Mouse (Mus musculus) hindbrain, embryonic 16.5 days (tissue): ENCODE measurements around the gene Cul1. TPM values are rescaled to one million over a fixed set of nuclear protein-coding genes. Genes with fewer than 3 reads are reported as not detected.
A peak's percentile ranks its signal among the peaks of the same experiment; 100 is the strongest.
"Not testable (repeated sequence)": the region's sequence is repeated elsewhere in the genome, so short reads cannot be mapped to it uniquely, and the experiment has no call there.

Source experiments
- ATAC-seq: fragments of 200-750 bp; cut with Nextera tagmentation; 2 replicates; pipeline ENCODE4 v1.8.0; 2017; ENCODE audit warnings: moderate TSS enrichment, moderate library complexity
- H3K27ac ChIP-seq: fragments of 300-500 bp; sonication (generic); 2 replicates; pipeline ENCODE4 v1.5.1; 2014; ENCODE audit warnings: low read depth, mild to moderate bottlenecking, control low read depth, low read length, moderate library complexity
- H3K27me3 ChIP-seq: fragments of 300-500 bp; sonication (generic); replicated peaks from 2 replicates; pipeline ENCODE4 v1.6.1; 2014; ENCODE audit warnings: low read length; ENCODE audit not compliant: control insufficient read depth, insufficient read depth
- H3K36me3 ChIP-seq: fragments of 300-500 bp; sonication (generic); 2 replicates; pipeline ENCODE4 v1.6.1; 2014; ENCODE audit warnings: mild to moderate bottlenecking, low read length, moderate library complexity, mixed read lengths; ENCODE audit not compliant: control insufficient read depth, insufficient read depth
- H3K4me1 ChIP-seq: fragments of 300-500 bp; sonication (generic); 2 replicates; pipeline ENCODE4 v1.6.1; 2014; ENCODE audit warnings: low read depth, low read length; ENCODE audit not compliant: control insufficient read depth, insufficient read depth
- H3K4me2 ChIP-seq: fragments of 300-500 bp; sonication (generic); 2 replicates; pipeline ENCODE4 v1.6.1; 2014; ENCODE audit warnings: mild to moderate bottlenecking, low read length, control low read depth, moderate library complexity
- H3K4me3 ChIP-seq: fragments of 300-500 bp; sonication (generic); 2 replicates; pipeline ENCODE4 v1.5.1; 2014; ENCODE audit warnings: mild to moderate bottlenecking, low read length, control low read depth, moderate library complexity
- H3K9ac ChIP-seq: fragments of 300-500 bp; sonication (generic); 2 replicates; pipeline ENCODE4 v1.6.1; 2014; ENCODE audit warnings: low read depth, mild to moderate bottlenecking, control low read depth, low read length, moderate library complexity
- H3K9me3 ChIP-seq: fragments of 300-500 bp; sonication (generic); 2 replicates; pipeline ENCODE4 v1.6.1; 2014; ENCODE audit warnings: mild to moderate bottlenecking, low read length, moderate library complexity; ENCODE audit not compliant: control insufficient read depth
- WGBS: fragments of 180-500 bp; shearing (Covaris S2); extraction: QIAGEN DNeasy Blood & Tissue Kit; methylation state at CpG from one replicate; pipeline ENCODE4 v1.1.7; 2014; 5-methylcytosine and 5-hydroxymethylcytosine counted together
- polyA plus RNA-seq: library from polyadenylated mRNA; unstranded; fragments of >200 nt; fragmentation: Nextera tagmentation; extraction: Ambion mirVana; gene quantifications from 2 replicates; pipeline ENCODE4 v1.2.1, GENCODE M21; 2015

Cul1 gene
- 118 and 121 TPM in 2 replicates for polyA plus RNA-seq

DNA sequence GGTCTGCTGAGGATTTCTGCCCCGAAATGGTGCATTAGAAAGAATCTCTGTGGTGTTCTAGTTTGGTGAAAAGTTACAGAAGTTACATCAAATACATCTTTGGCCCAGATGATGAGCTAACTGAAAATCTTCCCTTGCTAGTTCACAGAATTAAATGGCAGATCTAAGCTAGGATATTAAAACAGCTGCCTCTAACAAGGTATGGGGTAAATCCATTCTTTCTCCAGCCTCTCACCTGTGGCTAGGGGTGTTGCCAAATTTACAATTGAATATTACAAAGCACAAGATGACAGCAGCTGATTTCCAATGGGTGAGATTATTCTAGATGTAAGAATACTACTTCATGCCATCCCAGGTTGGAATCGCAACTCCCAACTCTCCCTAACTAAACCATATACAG lies at the start of gene Cul1:
TSS of gene Cul1 (plus strand) at position 301 of the 400 bp plus-strand sequence.
- no peak for ATAC-seq
- 39% methylated on average over 2 of the region's 2 CpGs for WGBS
- H3K4me2 ChIP-seq, result peak within 1 kb of the TSS; percentile 92

DNA sequence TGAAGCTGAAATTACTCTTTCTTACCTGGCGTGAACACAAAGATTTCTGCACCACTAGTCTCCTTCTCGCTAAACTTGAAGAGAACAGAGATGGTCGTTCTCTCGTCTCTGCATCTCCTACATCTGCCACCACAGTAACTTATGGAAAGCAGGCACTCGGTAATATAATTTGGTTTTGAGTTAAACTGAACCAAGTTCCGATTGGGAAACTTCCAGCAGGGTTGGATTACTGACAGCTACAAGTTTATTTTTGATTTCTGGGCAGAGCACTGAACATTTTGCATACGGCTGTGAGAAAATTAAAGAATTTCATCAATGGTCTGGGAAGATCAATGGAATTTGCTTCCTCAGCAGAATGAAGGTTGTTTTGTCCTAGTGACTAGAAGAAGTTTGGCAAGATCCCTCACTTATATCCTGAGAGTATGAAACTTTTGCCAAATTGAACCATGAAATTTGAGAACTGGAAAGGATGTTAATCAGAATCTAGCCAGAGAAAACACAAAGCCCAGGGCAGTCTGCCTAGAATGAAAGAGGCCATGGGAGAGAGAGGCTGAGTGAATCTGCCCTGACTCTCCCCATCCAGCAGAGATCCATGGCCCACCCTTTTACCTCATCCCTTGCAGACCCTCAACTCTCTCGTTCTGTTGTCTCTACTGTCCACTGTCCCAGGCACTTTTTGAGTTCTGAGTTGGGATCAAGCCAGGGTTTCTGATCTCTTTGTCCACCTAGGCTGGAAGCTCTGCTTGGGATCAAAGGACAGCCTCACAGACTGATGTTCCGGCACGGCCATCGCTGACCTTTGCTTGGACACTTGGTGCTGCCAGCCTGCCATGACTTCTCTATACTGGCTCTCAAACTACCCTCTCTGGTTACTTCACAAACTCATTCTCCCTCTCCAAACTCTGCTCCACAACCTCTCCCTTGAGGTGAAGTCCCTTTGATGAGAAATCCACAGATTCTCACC lies 48.5 kb upstream of the Cul1 start:
- no peak for ATAC-seq
- no peaks in the 10 kb centered on the region for H3K9me3 ChIP-seq
- H3K36me3 ChIP-seq, result no peaks in the 10 kb centered on the region
- no peaks in the 10 kb centered on the region for H3K4me1 ChIP-seq
- H3K27ac ChIP-seq, result no peak overlapping the region
- H3K27me3 ChIP-seq, result no peaks in the 10 kb centered on the region
- no peak overlapping the region for H3K4me3 ChIP-seq
- no peak overlapping the region for H3K9ac ChIP-seq
- H3K4me2 ChIP-seq, result no peak overlapping the region
- WGBS, result 80% methylated on average over 11 of the region's 11 CpGs

More for the DNA sequence above, at the start of gene Cul1:
- H3K36me3 ChIP-seq, result no peaks in the 10 kb centered on the region
- H3K9me3 ChIP-seq, result no peaks in the 10 kb centered on the region
- peak within 1 kb of the TSS; percentile 100 for H3K9ac ChIP-seq
- peaks cover 15% of the 10 kb centered on the region for H3K4me1 ChIP-seq
- no peaks in the 10 kb centered on the region for H3K27me3 ChIP-seq
- H3K4me3 ChIP-seq, result peak within 1 kb of the TSS; percentile 99
- H3K27ac ChIP-seq, result peak within 1 kb of the TSS; percentile 98

DNA sequence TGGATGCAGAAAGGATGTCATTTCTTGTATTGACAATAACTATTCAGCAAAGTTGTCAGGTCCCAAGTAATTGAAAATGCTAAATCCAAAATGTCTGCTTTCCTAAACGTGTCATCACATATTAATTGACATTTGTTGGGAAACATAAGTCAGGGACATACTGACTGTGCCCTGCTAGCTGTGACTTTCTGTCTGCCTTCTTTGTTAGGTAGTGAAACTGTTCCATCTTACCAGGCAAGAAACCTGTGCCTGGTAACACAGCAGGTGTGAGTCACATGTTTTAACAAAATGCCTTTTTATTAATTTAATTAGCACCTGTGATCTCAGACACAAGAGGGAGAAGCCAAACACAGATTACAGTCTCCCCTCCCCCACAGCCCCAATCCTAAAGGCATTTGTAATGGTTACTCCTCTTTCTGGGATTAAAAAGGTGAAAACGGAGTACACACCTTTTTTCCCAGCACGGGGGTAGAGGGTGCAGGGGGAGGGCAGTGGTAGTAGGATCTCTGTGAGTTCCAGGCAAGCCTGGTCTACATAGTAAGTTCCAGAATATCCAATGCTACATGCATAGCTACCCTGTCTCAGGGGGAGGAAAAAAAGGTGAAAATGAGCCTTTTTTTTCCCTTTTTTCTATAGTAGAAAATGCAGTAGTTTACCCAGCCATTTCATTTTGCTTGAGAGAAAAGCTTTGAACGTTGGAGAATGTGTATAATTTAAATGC lies 40.2 kb upstream of the Cul1 start:
- H3K4me2 ChIP-seq, result no peak overlapping the region
- 50% methylated on average over 4 of the region's 4 CpGs for WGBS
- no peaks in the 10 kb centered on the region for H3K36me3 ChIP-seq
- no peak for ATAC-seq
- H3K27ac ChIP-seq, result no peak overlapping the region
- no peaks in the 10 kb centered on the region for H3K9me3 ChIP-seq
- H3K9ac ChIP-seq, result no peak overlapping the region
- no peaks in the 10 kb centered on the region for H3K27me3 ChIP-seq
- H3K4me1 ChIP-seq, result no peaks in the 10 kb centered on the region
- H3K4me3 ChIP-seq, result no peak overlapping the region

DNA sequence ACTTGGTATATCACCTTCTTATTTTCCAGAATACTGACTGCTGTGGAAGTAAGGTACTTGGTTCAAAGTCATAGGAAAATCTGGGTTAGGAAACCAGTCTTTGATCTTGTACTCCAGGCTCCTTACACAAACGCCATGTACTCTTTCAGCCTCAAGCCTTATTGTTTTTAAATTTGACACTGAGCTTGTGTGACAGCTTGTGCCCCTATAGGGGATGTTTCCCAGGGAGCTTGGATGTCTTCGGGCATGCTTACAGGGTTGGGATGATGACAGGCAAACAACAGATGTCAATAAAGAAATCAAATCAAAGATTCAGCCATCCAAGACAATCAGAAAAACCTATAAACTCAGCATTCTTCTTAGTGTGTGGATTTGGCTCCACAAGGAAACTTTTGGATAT lies 39.5 kb upstream of the Cul1 start:
- no peak for ATAC-seq
- 41% methylated on average over 2 of the region's 2 CpGs for WGBS
- Histone ChIP-seq H3K36me3 (no peaks in the 10 kb centered on the region), H3K27me3 (no peaks in the 10 kb centered on the region), H3K9me3 (no peaks in the 10 kb centered on the region), H3K9ac (no peak overlapping the region), H3K4me1 (no peaks in the 10 kb centered on the region), H3K27ac (no peak overlapping the region), H3K4me2 (no peak overlapping the region), H3K4me3 (no peak overlapping the region)

DNA sequence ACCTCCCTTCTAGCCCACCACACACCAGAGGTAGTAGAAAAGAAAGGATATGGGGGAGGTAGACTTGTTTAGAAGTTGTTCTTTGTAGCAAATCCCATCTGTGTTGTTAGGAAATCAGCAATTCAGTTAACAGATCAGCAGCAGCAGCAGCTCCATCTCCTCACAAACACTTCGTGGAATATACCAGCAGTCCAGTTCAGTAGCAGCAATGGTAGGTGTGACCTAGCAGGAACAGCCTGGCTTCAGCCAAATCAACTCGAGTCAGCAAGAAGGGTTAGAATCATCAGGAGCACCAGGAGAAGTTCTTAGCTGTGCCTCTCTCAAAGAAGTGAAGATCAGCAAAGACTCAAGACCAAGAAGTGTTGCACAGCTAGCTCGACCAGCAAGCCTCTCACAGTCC lies 34.5 kb upstream of the Cul1 start:
- 80% methylated on average over 3 of the region's 3 CpGs for WGBS
- ATAC-seq, result no peak
- H3K4me2 ChIP-seq, result no peak overlapping the region

DNA sequence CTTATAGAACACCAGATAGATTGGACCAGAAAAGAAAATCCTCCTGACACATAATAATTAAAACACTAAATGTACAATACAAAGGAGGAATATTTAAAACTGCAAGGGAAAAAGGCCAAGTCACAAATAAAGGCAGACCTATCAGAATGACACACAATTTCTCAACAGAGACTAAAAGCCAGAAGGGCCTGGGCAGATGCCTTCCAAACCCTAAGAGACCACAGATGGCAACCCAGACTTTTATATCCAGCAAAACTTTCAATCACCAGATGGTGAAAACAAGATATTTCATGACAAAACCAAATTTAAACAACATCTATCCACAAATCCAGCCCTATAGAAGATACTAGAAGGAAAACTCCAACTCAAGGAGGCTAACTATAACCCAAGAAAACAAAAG lies 33.0 kb upstream of the Cul1 start:
- no peaks in the 10 kb centered on the region for H3K9me3 ChIP-seq
- H3K4me1 ChIP-seq, result no peaks in the 10 kb centered on the region
- no peaks in the 10 kb centered on the region for H3K27me3 ChIP-seq
- ATAC-seq, result no peak
- no peak overlapping the region for H3K4me2 ChIP-seq
- no peaks in the 10 kb centered on the region for H3K36me3 ChIP-seq
- H3K4me3 ChIP-seq, result no peak overlapping the region
- no peak overlapping the region for H3K9ac ChIP-seq
- no peak overlapping the region for H3K27ac ChIP-seq

More for the DNA sequence above, 34.5 kb upstream of the Cul1 start:
- Histone ChIP-seq H3K4me1 (no peaks in the 10 kb centered on the region), H3K9me3 (no peaks in the 10 kb centered on the region), H3K27ac (no peak overlapping the region), H3K27me3 (no peaks in the 10 kb centered on the region), H3K36me3 (no peaks in the 10 kb centered on the region), H3K4me3 (no peak overlapping the region), H3K9ac (no peak overlapping the region)

DNA sequence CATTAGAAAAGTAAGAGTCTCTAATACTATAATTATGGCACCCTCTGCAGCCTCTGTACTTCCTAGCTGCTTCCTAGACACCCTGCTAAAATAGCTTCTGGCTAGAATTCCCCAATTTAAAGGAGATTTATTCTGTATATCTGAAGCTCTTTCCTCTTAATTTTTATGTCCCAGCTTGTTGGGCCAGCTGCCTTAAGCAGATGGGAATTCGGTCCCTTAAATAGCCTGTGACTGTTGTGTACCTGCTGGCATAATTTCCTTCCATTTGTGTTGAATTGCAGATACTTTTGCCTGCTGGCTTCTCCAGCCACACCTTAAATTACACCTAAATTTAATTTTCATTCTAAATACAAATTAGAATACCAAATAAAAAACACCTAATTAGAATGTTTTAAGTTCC lies 32.0 kb upstream of the Cul1 start:
- H3K9ac ChIP-seq, result no peak overlapping the region
- H3K9me3 ChIP-seq, result no peaks in the 10 kb centered on the region
- H3K36me3 ChIP-seq, result no peaks in the 10 kb centered on the region
- no peak overlapping the region for H3K4me3 ChIP-seq
- H3K27ac ChIP-seq, result no peak overlapping the region
- no peak overlapping the region for H3K4me2 ChIP-seq
- no peaks in the 10 kb centered on the region for H3K4me1 ChIP-seq
- H3K27me3 ChIP-seq, result no peaks in the 10 kb centered on the region
- WGBS, result 75% methylated on average over 1 of the region's 1 CpGs
- ATAC-seq, result no peak

DNA sequence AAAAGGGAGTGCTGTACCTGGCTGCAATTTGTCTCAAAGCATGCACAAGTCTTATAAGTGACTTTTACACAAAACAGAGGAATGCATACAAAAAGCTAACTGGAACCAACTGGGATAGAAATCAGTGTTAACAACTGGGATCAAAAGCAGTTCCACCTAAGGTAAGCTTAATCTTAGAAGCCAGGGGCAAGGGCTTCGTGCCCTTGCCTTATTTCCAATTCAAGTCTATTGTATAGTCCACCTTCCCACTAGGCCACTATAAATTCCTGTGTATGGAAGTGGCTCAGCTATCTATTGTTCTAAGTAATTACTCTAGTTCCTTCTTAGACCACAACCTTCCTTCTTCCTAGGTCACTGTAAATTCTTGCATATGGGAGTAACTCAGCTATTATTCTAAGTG lies 27.1 kb upstream of the Cul1 start:
- 87% methylated on average over 1 of the region's 1 CpGs for WGBS
- ATAC-seq, result no peak

DNA sequence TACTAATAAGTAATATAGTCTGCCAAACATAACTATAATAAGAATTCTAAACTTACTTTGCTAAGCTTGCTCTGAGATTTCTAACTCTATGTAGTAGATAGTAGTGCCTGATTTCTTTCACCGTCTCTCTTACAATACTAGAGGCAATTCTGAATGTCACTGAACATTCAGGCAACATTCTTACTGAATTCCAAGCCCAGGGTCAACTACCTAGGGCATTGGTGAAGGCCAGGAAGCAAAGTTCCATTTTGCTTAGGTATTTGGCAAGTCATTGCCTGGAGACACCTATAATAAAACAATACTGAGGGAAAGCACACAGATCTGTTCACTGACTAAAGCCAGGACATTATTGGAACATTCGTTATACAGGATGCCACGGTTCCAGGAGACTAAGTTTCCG lies 26.6 kb upstream of the Cul1 start:
- not testable (repeated sequence) for H3K9ac ChIP-seq

More for the DNA sequence above, 27.1 kb upstream of the Cul1 start:
- Histone ChIP-seq H3K36me3 (no peaks in the 10 kb centered on the region), H3K4me1 (no peaks in the 10 kb centered on the region), H3K9me3 (no peaks in the 10 kb centered on the region), H3K27me3 (no peaks in the 10 kb centered on the region), H3K4me3 (no peak overlapping the region), H3K27ac (no peak overlapping the region), H3K9ac (no peak overlapping the region), H3K4me2 (no peak overlapping the region)

More for the DNA sequence above, 26.6 kb upstream of the Cul1 start:
- not testable (repeated sequence) for H3K27me3 ChIP-seq, H3K4me1 ChIP-seq, H3K9me3 ChIP-seq, H3K36me3 ChIP-seq, H3K4me3 ChIP-seq, ATAC-seq, H3K4me2 ChIP-seq, H3K27ac ChIP-seq
- WGBS, result 93% methylated on average over 4 of the region's 4 CpGs
